Mouse (Mus musculus): ENCODE data around the gene Olfr976.

Olfr976 gene

GRCm38 (mm10) chr9:39909939-39910338 lies 51.0 kb downstream of the Olfr976 start:
- no peaks in the 10 kb centered on the region for H3K9me3 ChIP-seq (ENCODE audit: low read length)
- H3K4me1 ChIP-seq (replicated peaks; ENCODE audit: low read depth, low read length), result peaks cover 3% of the 10 kb centered on the region

GRCm38 (mm10) chr9:39907036-39907435 lies 53.9 kb downstream of the Olfr976 start, which contains the start of gene Olfr229:
Gene Olfr229 (plus strand): TSS chr9:39907336.
- Histone ChIP-seq H3K9me3 (ENCODE audit: low read length) (no peaks in the 10 kb centered on the region), H3K36me3 (ENCODE audit: insufficient read depth, low read length) (no peaks in the 10 kb centered on the region), H3K27me3 (ENCODE audit: insufficient read depth, low read length) (no peaks in the 10 kb centered on the region), H3K4me3 (replicated peaks; ENCODE audit: low read length) (no peak within 1 kb of the TSS), H3K4me1 (replicated peaks; ENCODE audit: low read depth, low read length) (peaks cover 9% of the 10 kb centered on the region)
- TF ChIP-seq CTCF (conservative IDR thresholded peaks at IDR 0.05; ENCODE audit: low read length) (no peak), POU5F1 (IDR thresholded peaks at IDR 0.05; ENCODE audit: borderline replicate concordance, low read length) (no peak), NANOG (IDR thresholded peaks at IDR 0.05; ENCODE audit: borderline replicate concordance, low read length) (no peak)

More at GRCm38 (mm10) chr9:39909939-39910338, 51.0 kb downstream of the Olfr976 start:
- TF ChIP-seq CTCF (conservative IDR thresholded peaks at IDR 0.05; ENCODE audit: low read length), result no peak
- TF ChIP-seq NANOG (IDR thresholded peaks at IDR 0.05; ENCODE audit: borderline replicate concordance, low read length), result no peak
- TF ChIP-seq POU5F1 (IDR thresholded peaks at IDR 0.05; ENCODE audit: borderline replicate concordance, low read length), result no peak
- no peaks in the 10 kb centered on the region for H3K27me3 ChIP-seq (ENCODE audit: insufficient read depth, low read length)
- no peaks in the 10 kb centered on the region for H3K36me3 ChIP-seq (ENCODE audit: insufficient read depth, low read length)
- H3K4me3 ChIP-seq (replicated peaks; ENCODE audit: low read length), result no peak overlapping the region

- TF ChIP-seq CTCF (conservative IDR thresholded peaks at IDR 0.05; ENCODE audit: low read length) (no peak), POU5F1 (IDR thresholded peaks at IDR 0.05; ENCODE audit: borderline replicate concordance, low read length) (no peak), NANOG (IDR thresholded peaks at IDR 0.05; ENCODE audit: borderline replicate concordance, low read length) (no peak)
- H3K9me3 ChIP-seq (ENCODE audit: low read length), result no peaks in the 10 kb centered on the region
- H3K4me3 ChIP-seq (replicated peaks; ENCODE audit: low read length), result no peak overlapping the region
- no peaks in the 10 kb centered on the region for H3K36me3 ChIP-seq (ENCODE audit: insufficient read depth, low read length)
- H3K27me3 ChIP-seq (ENCODE audit: insufficient read depth, low read length), result no peaks in the 10 kb centered on the region
- peaks cover 9% of the 10 kb centered on the region for H3K4me1 ChIP-seq (replicated peaks; ENCODE audit: low read depth, low read length)
Measured at GRCm38 (mm10) chr9:39905106-39905505, 55.8 kb downstream of the Olfr976 start.

Measured in E14TG2a.4 (cell line).